Mouse (Mus musculus): ENCODE results near the gene Tro. TPM values are rescaled to one million over a fixed set of nuclear protein-coding genes. Genes with fewer than 3 reads are reported as not detected.

The Tro gene
- polyA plus RNA-seq (2015; fragmentation: Nextera tagmentation; extraction: Ambion mirVana), result 21.9 and 22.4 TPM in 2 replicates

DNA sequence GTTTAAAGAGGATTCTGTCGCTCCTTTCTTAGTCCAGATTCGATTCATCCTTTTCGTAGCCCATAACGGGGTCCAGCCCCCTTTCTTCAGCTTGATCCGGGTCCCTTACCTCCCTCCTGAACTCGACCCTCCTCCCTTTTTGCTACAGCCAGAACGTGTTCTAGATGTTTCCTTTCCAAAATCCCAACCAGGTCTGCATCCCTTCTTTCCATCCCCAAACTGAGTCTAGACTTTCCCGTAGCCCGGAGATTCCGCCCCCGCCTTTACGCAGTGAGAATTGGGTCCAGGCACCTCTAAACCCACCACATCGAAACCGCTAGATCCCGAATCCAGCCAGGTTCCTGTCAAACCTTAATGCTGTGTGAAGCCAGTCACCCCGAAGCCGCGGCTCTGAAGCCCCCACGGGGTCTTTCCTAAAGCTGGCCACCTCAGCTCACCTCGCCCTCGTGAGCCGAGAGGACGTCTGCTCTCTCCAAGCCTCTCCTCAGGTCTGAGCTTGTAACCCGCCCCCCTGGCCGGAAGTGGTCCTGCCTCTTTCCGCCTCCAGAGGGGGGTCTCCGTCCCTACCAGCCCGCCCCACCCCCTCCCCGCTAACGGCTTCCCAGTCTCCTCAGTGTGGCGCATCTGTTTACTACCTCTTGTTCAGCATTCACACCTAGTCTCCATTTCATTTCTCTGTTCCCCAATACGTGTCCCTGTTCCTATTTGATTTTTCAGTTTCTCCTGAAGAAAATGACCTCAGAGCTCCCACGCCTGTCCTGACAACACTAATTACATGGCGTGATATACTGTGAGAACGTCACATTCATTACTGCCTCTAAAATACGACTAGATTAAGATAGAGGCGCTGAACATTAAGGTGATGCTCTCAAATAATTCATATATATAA, at the start of gene Tro:
TSS of gene Tro (minus strand) at position 676 of the 889 bp plus-strand sequence.
- Histone ChIP-seq H3K4me3 (replicated peaks) (peak within 1 kb of the TSS; percentile 55), H3K4me2 (peak within 1 kb of the TSS; percentile 65), H3K4me1 (no peaks in the 10 kb centered on the region), H3K36me3 (peaks cover 12% of the 10 kb centered on the region; the same call in 1 of the 2 replicates), H3K9ac (peak within 1 kb of the TSS; percentile 35; the same call in 1 of the 2 replicates), H3K9me3 (replicated peaks) (no peaks in the 10 kb centered on the region), H3K27ac (no peak within 1 kb of the TSS), H3K27me3 (peaks cover 32% of the 10 kb centered on the region; the same call in 1 of the 2 replicates)
- ATAC-seq (replicated peaks; ENCODE audit: low FRiP score), result peak; percentile 92
- WGBS, result 24% methylated on average over 37 of the region's 37 CpGs

DNA sequence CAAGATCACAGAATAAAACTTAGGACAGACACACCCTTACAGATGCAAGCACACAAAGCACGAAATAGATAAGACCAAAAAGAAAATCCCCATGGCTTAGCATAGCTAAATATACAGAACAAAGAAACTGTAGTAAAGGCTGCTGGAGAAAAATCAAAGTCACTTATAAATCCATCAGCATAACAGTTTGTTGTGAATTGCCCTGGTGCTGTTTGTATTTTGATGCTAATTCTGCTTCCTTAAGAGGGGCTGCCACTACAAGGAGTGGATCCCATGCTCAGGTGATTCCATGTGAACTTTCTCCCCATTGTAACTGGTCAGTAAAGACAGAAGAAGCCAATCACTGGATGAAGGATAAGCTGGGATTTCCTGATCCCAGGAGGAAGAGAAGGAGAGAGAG, 20.1 kb upstream of the Tro start:
- H3K27ac ChIP-seq, result no peak overlapping the region
- no peak overlapping the region for H3K4me3 ChIP-seq (replicated peaks)
- no peak overlapping the region for H3K9ac ChIP-seq
- H3K36me3 ChIP-seq, result no peaks in the 10 kb centered on the region
- H3K4me2 ChIP-seq, result no peak overlapping the region
- WGBS, result 48% methylated on average over 1 of the region's 1 CpGs
- ATAC-seq (replicated peaks; ENCODE audit: low FRiP score), result no peak
- no peaks in the 10 kb centered on the region for H3K4me1 ChIP-seq
- no peaks in the 10 kb centered on the region for H3K9me3 ChIP-seq (replicated peaks)
- H3K27me3 ChIP-seq, result 0 out of 2 replicates have a peak, but pooled peaks cover 3% of the 10 kb centered on the region

DNA sequence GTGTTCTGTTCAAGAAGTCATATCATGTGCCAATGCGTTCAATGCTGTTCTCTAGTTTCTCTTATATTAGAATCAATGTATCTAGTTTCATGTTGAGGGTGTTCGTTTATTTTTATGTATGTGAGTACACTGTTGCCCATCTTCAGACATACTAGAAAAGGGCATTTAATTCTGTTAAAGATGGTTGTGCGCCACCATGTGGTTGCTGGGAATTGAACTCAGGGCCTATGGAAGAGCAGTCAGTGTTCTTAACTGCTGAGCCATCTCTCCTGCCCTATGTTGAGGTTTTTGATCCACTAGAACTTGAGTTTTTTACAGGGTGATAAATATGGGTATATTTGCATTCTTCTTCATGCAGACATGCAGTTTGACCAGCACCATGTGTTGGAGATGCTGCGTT, 5.4 kb upstream of the Tro start:
- ATAC-seq (replicated peaks; ENCODE audit: low FRiP score), result no peak
- Histone ChIP-seq H3K27me3 (peaks cover 29% of the 10 kb centered on the region; the same call in 1 of the 2 replicates), H3K9ac (no peak overlapping the region), H3K4me3 (replicated peaks) (no peak overlapping the region), H3K4me2 (no peak overlapping the region), H3K4me1 (no peaks in the 10 kb centered on the region), H3K27ac (no peak overlapping the region), H3K9me3 (replicated peaks) (no peaks in the 10 kb centered on the region), H3K36me3 (no peaks in the 10 kb centered on the region)
- whole genome bisulfite sequencing, result 32% methylated on average over 4 of the region's 4 CpGs

DNA sequence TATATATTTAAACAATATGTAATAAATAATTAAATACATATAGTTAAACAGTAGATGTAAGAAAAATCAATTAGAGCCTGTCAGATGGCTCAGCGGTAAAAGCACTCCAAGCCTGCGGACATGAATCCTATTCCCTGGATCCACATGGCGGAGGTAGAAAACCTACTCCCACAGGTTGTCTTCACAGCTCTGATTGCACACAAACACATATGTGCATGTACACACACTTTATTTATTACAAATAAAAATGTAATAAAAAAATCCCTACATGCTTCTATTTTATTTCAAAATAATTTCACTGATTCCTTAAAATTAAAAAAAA, 375 bp upstream of the Tro start:
- Histone ChIP-seq H3K9ac (no peak overlapping the region), H3K4me3 (replicated peaks) (peak overlapping the region; percentile 55), H3K4me1 (no peaks in the 10 kb centered on the region), H3K27me3 (peaks cover 29% of the 10 kb centered on the region; the same call in 1 of the 2 replicates), H3K4me2 (peak overlapping the region; percentile 65), H3K27ac (no peak overlapping the region), H3K36me3 (peaks cover 10% of the 10 kb centered on the region; the same call in 1 of the 2 replicates), H3K9me3 (replicated peaks) (no peaks in the 10 kb centered on the region)
- 0 out of 2 replicates have a peak, but pooled peaks have one; percentile 38 for ATAC-seq (replicated peaks; ENCODE audit: low FRiP score)
- WGBS, result 34% methylated on average over 3 of the region's 3 CpGs

DNA sequence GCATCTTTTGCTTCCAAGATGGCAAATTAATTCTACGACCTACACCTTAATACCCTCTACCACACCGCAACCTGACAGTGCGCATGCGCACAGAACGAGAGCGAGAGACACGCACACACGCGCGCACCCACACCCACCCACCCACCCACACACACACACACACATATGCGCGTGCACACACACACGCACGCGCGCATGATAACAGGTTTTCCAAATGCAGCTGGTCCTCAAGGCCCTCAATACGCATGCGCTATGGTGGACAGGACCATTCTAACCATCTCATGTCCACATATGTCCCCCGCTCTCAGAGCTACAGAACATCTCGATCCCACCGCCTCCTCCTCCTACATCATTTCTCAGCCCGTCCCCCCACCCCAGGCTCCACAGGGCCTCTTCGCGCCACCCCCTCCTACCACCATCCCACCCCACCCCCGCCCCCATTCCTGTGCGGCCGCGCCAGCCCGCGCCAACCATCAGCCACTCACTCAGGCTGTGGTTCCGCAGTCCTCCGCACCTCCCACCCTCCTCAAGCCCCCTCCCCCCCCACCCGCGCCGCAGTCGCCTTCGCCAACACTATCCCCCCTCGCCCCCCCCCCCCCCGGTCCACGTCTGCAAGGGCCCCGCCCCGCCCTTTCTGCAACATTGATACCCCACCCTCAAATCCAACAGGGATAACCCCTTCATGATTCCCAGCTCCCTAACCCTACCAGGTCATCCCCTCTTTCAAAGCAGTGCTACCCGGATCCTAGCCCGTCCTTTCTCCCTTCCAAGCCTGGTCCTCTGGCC, 1.1 kb downstream of the Tro start:
- no peaks in the 10 kb centered on the region for H3K4me1 ChIP-seq
- H3K4me2 ChIP-seq, result peak overlapping the region; percentile 65
- no peak overlapping the region for H3K27ac ChIP-seq
- peaks cover 27% of the 10 kb centered on the region; the same call in 1 of the 2 replicates for H3K27me3 ChIP-seq
- peaks cover 18% of the 10 kb centered on the region; the same call in 1 of the 2 replicates for H3K36me3 ChIP-seq
- H3K4me3 ChIP-seq (replicated peaks), result peak overlapping the region; percentile 55
- H3K9ac ChIP-seq, result peak overlapping the region; percentile 35; the same call in 1 of the 2 replicates
- whole genome bisulfite sequencing, result 50% methylated on average over 26 of the region's 44 CpGs
- peak; percentile 69 for ATAC-seq (replicated peaks; ENCODE audit: low FRiP score)
- no peaks in the 10 kb centered on the region for H3K9me3 ChIP-seq (replicated peaks)

DNA sequence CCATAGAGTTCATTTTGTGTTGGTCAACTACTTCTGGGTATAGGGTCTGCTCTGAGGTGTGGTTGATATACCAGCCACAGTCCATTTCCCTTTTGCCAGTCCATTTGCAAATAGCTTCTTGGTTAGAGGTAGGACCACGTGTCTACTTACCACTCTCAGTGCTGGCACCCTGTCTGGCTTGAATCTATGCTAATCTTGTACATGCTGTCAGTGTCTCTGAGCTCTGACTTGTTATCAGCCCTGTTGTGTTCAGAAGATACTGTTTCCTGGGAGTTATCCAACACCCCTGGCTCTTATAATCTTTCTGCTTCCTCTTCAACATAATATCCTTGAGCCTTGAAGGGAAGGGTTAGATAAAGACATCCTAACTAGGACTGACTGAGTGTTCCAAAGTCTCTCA, 21.0 kb downstream of the Tro start:
- Histone ChIP-seq H3K27ac (no peak overlapping the region), H3K9ac (no peak overlapping the region), H3K4me2 (no peak overlapping the region), H3K36me3 (no peaks in the 10 kb centered on the region), H3K27me3 (0 out of 2 replicates have a peak, but pooled peaks cover 5% of the 10 kb centered on the region), H3K9me3 (replicated peaks) (no peaks in the 10 kb centered on the region), H3K4me1 (no peaks in the 10 kb centered on the region), H3K4me3 (replicated peaks) (no peak overlapping the region)
- ATAC-seq (replicated peaks; ENCODE audit: low FRiP score), result no peak
- WGBS, result 70% methylated on average over 1 of the region's 1 CpGs

DNA sequence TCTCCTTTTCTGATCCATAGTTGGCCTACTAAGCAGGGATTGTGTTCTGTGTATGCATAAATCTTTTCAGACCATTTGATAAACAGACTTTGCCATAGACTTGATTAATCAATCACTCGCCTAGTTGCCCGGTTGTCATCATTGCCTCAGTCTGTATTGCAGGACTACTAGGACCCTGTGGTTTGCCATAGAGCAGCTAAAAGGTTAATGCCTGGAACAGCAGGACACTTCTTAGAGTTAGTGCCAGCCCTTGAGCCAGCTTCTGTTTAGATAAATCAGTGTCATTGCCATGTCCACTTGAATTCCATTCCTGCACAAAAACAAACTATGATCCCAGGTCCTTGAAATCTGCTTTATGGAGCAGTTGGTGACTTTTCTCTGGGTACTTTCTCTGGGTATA, 58.5 kb downstream of the Tro start:
- H3K4me1 ChIP-seq, result no peaks in the 10 kb centered on the region
- H3K9me3 ChIP-seq (replicated peaks), result no peaks in the 10 kb centered on the region
- no peak overlapping the region for H3K27ac ChIP-seq
- 73% methylated on average over 2 of the region's 2 CpGs for WGBS
- H3K9ac ChIP-seq, result no peak overlapping the region
- no peaks in the 10 kb centered on the region for H3K36me3 ChIP-seq
- ATAC-seq (replicated peaks; ENCODE audit: low FRiP score), result no peak
- H3K4me2 ChIP-seq, result no peak overlapping the region
- peaks cover 15% of the 10 kb centered on the region for H3K27me3 ChIP-seq
- no peak overlapping the region for H3K4me3 ChIP-seq (replicated peaks)

Other genes with a start within 250 kb of the Tro start
- gene Tmem29, start 198.4 kb downstream of the Tro start, polyA plus RNA-seq (2015; fragmentation: Nextera tagmentation; extraction: Ambion mirVana), result 33.7 and 38.4 TPM in 2 replicates
- 70.4 and 86.5 TPM in 2 replicates for gene Alas2, start 110.2 kb downstream of the Tro start, polyA plus RNA-seq (2015; fragmentation: Nextera tagmentation; extraction: Ambion mirVana)
- 5.4 and 5.5 TPM in 2 replicates for gene Pfkfb1, start 69.4 kb downstream of the Tro start, polyA plus RNA-seq (2015; fragmentation: Nextera tagmentation; extraction: Ambion mirVana)
- 21.6 and 22.9 TPM in 2 replicates for gene Apex2, start 67.7 kb downstream of the Tro start, polyA plus RNA-seq (2015; fragmentation: Nextera tagmentation; extraction: Ambion mirVana)
- gene Maged2, start 156.8 kb upstream of the Tro start, polyA plus RNA-seq (2015; fragmentation: Nextera tagmentation; extraction: Ambion mirVana), result 647 and 740 TPM in 2 replicates

All from kidney, embryonic 15.5 days (tissue).